Mouse (Mus musculus) midbrain, embryonic 13.5 days (tissue): Measurements from ENCODE around the gene Accs. TPM values are rescaled to one million over a fixed set of nuclear protein-coding genes. Genes with fewer than 3 reads are reported as not detected.
A peak's percentile ranks its signal among the peaks of the same experiment; 100 is the strongest.

Experiments
- ATAC-seq: fragments of 200-750 bp; cut with Nextera tagmentation; 2 replicates; pipeline ENCODE4 v1.8.0; 2017; ENCODE audit warnings: mild to moderate bottlenecking, moderate TSS enrichment, moderate library complexity
- H3K27ac ChIP-seq: fragments of 300-500 bp; sonication (generic); 2 replicates; pipeline ENCODE4 v1.5.1; 2015; ENCODE audit warnings: inconsistent platforms, mild to moderate bottlenecking, moderate library complexity
- H3K27me3 ChIP-seq: fragments of 300-500 bp; sonication (generic); 2 replicates; pipeline ENCODE4 v1.6.1; 2015; ENCODE audit warnings: mild to moderate bottlenecking, inconsistent platforms
- H3K36me3 ChIP-seq: fragments of 300-500 bp; sonication (generic); 2 replicates; pipeline ENCODE4 v1.6.1; 2015; ENCODE audit warnings: mild to moderate bottlenecking, inconsistent platforms
- H3K4me1 ChIP-seq: fragments of 300-500 bp; sonication (generic); replicated peaks from 2 replicates; pipeline ENCODE4 v1.6.1; 2015; ENCODE audit warnings: inconsistent platforms
- H3K4me2 ChIP-seq: fragments of 300-500 bp; sonication (generic); replicated peaks from 2 replicates; pipeline ENCODE4 v1.6.1; 2015; ENCODE audit warnings: moderate library complexity, mild to moderate bottlenecking, inconsistent platforms
- H3K4me3 ChIP-seq: fragments of 300-500 bp; sonication (generic); replicated peaks from 2 replicates; pipeline ENCODE4 v1.5.1; 2015; ENCODE audit warnings: mild to moderate bottlenecking, inconsistent platforms
- H3K9ac ChIP-seq: fragments of 300-500 bp; sonication (generic); replicated peaks from 2 replicates; pipeline ENCODE4 v1.6.1; 2015; ENCODE audit warnings: mild to moderate bottlenecking, inconsistent platforms
- H3K9me3 ChIP-seq: fragments of 300-500 bp; sonication (generic); 2 replicates; pipeline ENCODE4 v1.6.1; 2016; ENCODE audit warnings: mild to moderate bottlenecking, inconsistent platforms
- WGBS: fragments of 180-500 bp; shearing (Covaris S2); methylation state at CpG from one replicate; pipeline ENCODE4 v1.1.7; 2015; 5-methylcytosine and 5-hydroxymethylcytosine counted together
- polyA plus RNA-seq: library from polyadenylated mRNA; unstranded; fragments of >200 nt; fragmentation: Nextera tagmentation; extraction: Ambion mirVana; gene quantifications from 2 replicates; pipeline ENCODE4 v1.2.1, GENCODE M21; 2015

Accs gene
- polyA plus RNA-seq, 1 experiment from 2014 or later = 6.8 TPM

DNA sequence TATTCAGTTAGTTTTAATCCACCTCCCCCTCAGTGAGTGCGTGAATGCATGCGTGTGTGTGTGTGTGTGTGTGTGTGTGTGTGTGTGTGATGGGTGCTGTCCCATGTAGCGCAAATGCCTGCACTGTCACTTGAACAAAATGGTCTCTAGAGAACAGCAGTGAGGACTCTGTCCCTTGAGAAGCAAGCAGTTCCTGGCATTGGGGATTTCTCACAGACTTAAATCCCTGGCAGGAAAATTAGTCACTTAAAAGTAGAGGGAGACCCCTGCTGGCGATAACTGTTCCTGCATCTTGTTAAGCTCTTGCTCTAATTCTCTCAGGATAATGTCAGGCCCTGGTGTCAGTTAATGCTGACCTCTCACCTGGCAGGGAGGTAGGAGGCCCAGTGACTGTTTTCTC, 63.6 kb downstream of the Accs start:
- Histone ChIP-seq H3K36me3 (peaks cover 34% of the 10 kb centered on the region), H3K9me3 (no peaks in the 10 kb centered on the region), H3K4me3 (no peak overlapping the region), H3K4me2 (no peak overlapping the region), H3K4me1 (peaks cover 23% of the 10 kb centered on the region), H3K27ac (no peak overlapping the region), H3K27me3 (no peaks in the 10 kb centered on the region), H3K9ac (no peak overlapping the region)
- WGBS = 51% methylated on average over 4 of the region's 4 CpGs
- ATAC-seq = peak; percentile 53; the same call in 1 of the 2 replicates

DNA sequence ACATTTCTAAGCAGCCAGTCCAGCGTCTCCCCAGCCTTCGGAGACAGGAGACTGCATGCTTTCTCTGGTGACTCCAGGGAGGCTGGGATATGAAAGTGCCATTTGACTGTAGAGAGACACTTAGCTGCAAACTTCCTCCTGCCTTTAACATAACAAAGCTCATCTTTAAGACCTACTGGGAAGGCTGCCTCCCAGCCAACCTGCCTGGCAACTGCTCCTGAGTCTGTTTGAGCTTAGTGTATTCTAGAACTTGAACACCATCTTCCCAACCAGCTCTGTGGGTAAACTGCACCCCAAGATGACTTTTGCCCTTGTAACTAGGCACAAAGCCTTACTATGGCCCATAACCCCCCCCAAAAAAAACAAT, 64.3 kb downstream of the Accs start:
- Histone ChIP-seq H3K27ac (no peak overlapping the region), H3K9ac (no peak overlapping the region), H3K4me1 (peaks cover 23% of the 10 kb centered on the region), H3K36me3 (peaks cover 34% of the 10 kb centered on the region), H3K27me3 (no peaks in the 10 kb centered on the region), H3K4me2 (no peak overlapping the region), H3K9me3 (no peaks in the 10 kb centered on the region), H3K4me3 (no peak overlapping the region)
- ATAC-seq = no peak
- 33% methylated on average over 2 of the region's 2 CpGs for WGBS

DNA sequence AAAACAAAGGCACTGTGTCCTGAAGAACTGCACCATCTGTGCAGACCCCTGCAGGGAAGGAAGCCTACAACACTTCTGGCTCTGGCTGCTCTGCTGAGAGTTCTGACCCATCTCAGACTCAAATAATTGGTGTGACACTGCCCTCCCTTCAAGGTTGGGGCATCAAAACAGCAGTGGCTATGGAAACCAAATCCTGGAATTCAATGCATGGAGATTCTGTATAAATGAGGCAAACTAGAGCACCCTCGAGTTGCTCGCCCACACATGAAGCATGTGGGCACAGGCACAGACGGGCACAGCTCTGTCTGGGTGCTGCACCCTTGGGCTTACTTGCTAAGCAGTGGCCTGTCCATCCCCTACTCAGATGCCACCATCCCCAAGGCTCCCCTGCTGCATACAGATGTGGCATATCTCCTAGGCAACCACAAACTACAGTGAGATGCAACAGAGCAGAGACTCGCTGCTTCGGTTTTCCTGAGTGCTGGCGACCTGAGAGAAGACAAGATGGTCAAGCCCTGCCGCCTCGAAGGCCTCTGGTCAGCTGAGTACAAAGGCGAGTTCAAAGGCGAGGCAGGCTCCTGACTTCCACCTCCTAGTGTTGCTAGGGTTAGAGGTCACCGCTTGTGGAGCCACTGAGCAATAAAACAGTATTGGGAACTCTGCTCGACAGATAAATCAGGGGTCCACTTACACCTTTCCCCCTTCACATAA, 64.9 kb downstream of the Accs start:
- H3K4me2 ChIP-seq = no peak overlapping the region
- H3K9me3 ChIP-seq = no peaks in the 10 kb centered on the region
- peaks cover 26% of the 10 kb centered on the region for H3K4me1 ChIP-seq
- WGBS = 15% methylated on average over 12 of the region's 12 CpGs
- peaks cover 28% of the 10 kb centered on the region for H3K36me3 ChIP-seq
- H3K27ac ChIP-seq = peak overlapping the region; percentile 30; the same call in 1 of the 2 replicates
- H3K9ac ChIP-seq = no peak overlapping the region
- H3K27me3 ChIP-seq = no peaks in the 10 kb centered on the region
- peak; percentile 38 for ATAC-seq
- no peak overlapping the region for H3K4me3 ChIP-seq

DNA sequence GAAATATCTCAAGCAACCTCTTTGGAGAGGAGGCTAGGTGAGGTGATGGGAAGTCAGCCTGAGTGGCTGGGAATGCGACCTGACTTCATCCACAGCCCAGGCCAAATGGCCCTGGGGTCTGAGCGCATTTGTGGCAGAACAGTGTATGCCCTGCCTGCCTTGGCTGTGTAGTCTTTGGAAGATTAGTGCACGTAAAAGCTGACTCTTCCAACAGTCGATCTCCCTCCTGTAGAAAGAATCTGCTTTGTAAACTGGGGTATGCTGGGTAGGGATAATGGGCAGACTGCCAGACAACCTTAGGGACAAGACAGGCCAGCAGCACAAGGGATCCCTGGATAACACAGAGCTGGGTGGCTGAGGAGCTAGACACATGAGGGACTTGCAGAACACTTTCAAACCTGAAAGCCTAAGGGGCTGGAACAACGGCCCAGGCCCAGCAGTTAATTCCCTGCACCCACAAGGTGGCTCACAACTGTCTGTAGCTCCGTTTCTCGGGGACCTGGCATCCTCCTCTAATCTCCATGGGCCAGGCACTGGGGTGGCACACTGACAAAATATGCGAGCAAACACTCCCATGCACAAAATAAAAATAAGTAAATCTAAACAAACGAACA, 65.7 kb downstream of the Accs start:
- Histone ChIP-seq H3K36me3 (peaks cover 24% of the 10 kb centered on the region), H3K9ac (no peak overlapping the region), H3K27ac (no peak overlapping the region), H3K4me2 (no peak overlapping the region), H3K4me1 (peaks cover 34% of the 10 kb centered on the region), H3K9me3 (no peaks in the 10 kb centered on the region), H3K4me3 (no peak overlapping the region), H3K27me3 (no peaks in the 10 kb centered on the region)
- WGBS = 69% methylated on average over 9 of the region's 9 CpGs
- no peak for ATAC-seq

Other genes starting within 250 kb of the Accs start
- 0.63 and 0.74 TPM in 2 replicates for gene Alx4, start 207.6 kb downstream of the Accs start, polyA plus RNA-seq
- 57.6 and 69.1 TPM in 2 replicates for gene Ext2, start 27.4 kb downstream of the Accs start, polyA plus RNA-seq
- gene Accsl, start 19.2 kb upstream of the Accs start, polyA plus RNA-seq = 0.28 and 0.30 TPM in 2 replicates
- 3.0 and 5.0 TPM in 2 replicates for gene Gm13889, start 107.3 kb upstream of the Accs start, polyA plus RNA-seq
- gene Gm27027, start 146.4 kb upstream of the Accs start, polyA plus RNA-seq = not detected in 2 replicates
- gene Alkbh3, start 160.9 kb upstream of the Accs start, polyA plus RNA-seq = 53.5 and 59.6 TPM in 2 replicates